Mouse (Mus musculus) liver, embryonic 11.5 days (tissue): ENCODE results near the gene Rem1. TPM values are rescaled to one million over a fixed set of nuclear protein-coding genes. Genes with fewer than 3 reads are reported as not detected.

Source experiments
- ATAC-seq: fragments of 200-750 bp; cut with Nextera tagmentation; replicated peaks from 2 replicates; pipeline ENCODE4 v1.8.0; 2017; ENCODE audit warnings: moderate number of reproducible peaks, mild to moderate bottlenecking, moderate TSS enrichment, moderate library complexity; ENCODE audit not compliant: low FRiP score
- DNase-seq: peaks from one replicate; pipeline ENCODE4 v3.0.0-alpha.2; 2017; ENCODE audit warnings: low spot score
- H3K27ac ChIP-seq: fragments of 300-500 bp; sonication (generic); 2 replicates; pipeline ENCODE4 v1.5.1; 2014; ENCODE audit warnings: mild to moderate bottlenecking, low read depth, low read length, control low read depth
- H3K27me3 ChIP-seq: fragments of 300-500 bp; sonication (generic); replicated peaks from 2 replicates; pipeline ENCODE4 v1.6.1; 2014; ENCODE audit warnings: low read length, mixed read lengths; ENCODE audit not compliant: control insufficient read depth, insufficient read depth
- H3K36me3 ChIP-seq: fragments of 300-500 bp; sonication (generic); 2 replicates; pipeline ENCODE4 v1.6.1; 2014; ENCODE audit warnings: mild to moderate bottlenecking, low read length, moderate library complexity, mixed read lengths; ENCODE audit not compliant: control insufficient read depth, insufficient read depth
- H3K4me1 ChIP-seq: fragments of 300-500 bp; sonication (generic); replicated peaks from 2 replicates; pipeline ENCODE4 v1.6.1; 2014; ENCODE audit warnings: low read length, mixed read lengths; ENCODE audit not compliant: control insufficient read depth, insufficient read depth
- H3K4me2 ChIP-seq: fragments of 300-500 bp; sonication (generic); 2 replicates; pipeline ENCODE4 v1.6.1; 2014; ENCODE audit warnings: mild to moderate bottlenecking, control low read depth, moderate library complexity
- H3K4me3 ChIP-seq: fragments of 300-500 bp; sonication (generic); 2 replicates; pipeline ENCODE4 v1.5.1; 2014; ENCODE audit warnings: low read depth, low read length, control low read depth
- H3K9ac ChIP-seq: fragments of 300-500 bp; sonication (generic); 2 replicates; pipeline ENCODE4 v1.6.1; 2014; ENCODE audit warnings: low read depth, low read length, control low read depth
- H3K9me3 ChIP-seq: fragments of 300-500 bp; sonication (generic); 2 replicates; pipeline ENCODE4 v1.6.1; 2016; ENCODE audit warnings: low read length, inconsistent platforms, mixed read lengths; ENCODE audit not compliant: control insufficient read depth
- WGBS: fragments of 180-500 bp; shearing (Covaris S2); extraction: QIAGEN DNeasy Blood & Tissue Kit; methylation state at CpG from one replicate; pipeline ENCODE4 v1.1.7; 2014; 5-methylcytosine and 5-hydroxymethylcytosine counted together
- polyA plus RNA-seq: library from polyadenylated mRNA; unstranded; fragments of >200 nt; fragmentation: Nextera tagmentation; extraction: Ambion mirVana; gene quantifications from 2 replicates; pipeline ENCODE4 v1.2.1, GENCODE M21; 2014

Gene Rem1
- polyA plus RNA-seq, 1 experiment from 2014 or later, result 1.6 TPM

- 0 out of 2 replicates have a peak overlapping the region, but pooled peaks have one; percentile 15 for H3K4me2 ChIP-seq
- DNase-seq, result peak; percentile 45
These were observed 9.7 kb downstream of the Rem1 start for GRCm38 (mm10) chr2:152636246-152637005.

GRCm38 (mm10) chr2:152637006-152637322 is 10.2 kb downstream of the Rem1 start:
- Histone ChIP-seq H3K36me3 (no peaks in the 10 kb centered on the region), H3K4me1 (no peaks in the 10 kb centered on the region), H3K4me2 (no peak overlapping the region), H3K4me3 (no peak overlapping the region), H3K27ac (no peak overlapping the region), H3K9ac (no peak overlapping the region), H3K27me3 (peaks cover 4% of the 10 kb centered on the region; the same call in 1 of the 2 replicates), H3K9me3 (no peaks in the 10 kb centered on the region)
- no peak for DNase-seq
- 74% methylated on average over 6 of the region's 6 CpGs for WGBS
- no peak for ATAC-seq

More at GRCm38 (mm10) chr2:152636246-152637005, 9.7 kb downstream of the Rem1 start:
- ATAC-seq, result peak; percentile 34
- 53% methylated on average over 23 of the region's 23 CpGs for WGBS
- no peaks in the 10 kb centered on the region for H3K4me1 ChIP-seq
- H3K9ac ChIP-seq, result no peak overlapping the region
- H3K27me3 ChIP-seq, result peaks cover 4% of the 10 kb centered on the region; the same call in 1 of the 2 replicates
- H3K9me3 ChIP-seq, result no peaks in the 10 kb centered on the region
- H3K27ac ChIP-seq, result peak overlapping the region; percentile 0; the same call in 1 of the 2 replicates
- H3K36me3 ChIP-seq, result no peaks in the 10 kb centered on the region
- H3K4me3 ChIP-seq, result no peak overlapping the region

- Histone ChIP-seq H3K9me3 (no peaks in the 10 kb centered on the region), H3K36me3 (no peaks in the 10 kb centered on the region), H3K27ac (no peak overlapping the region), H3K9ac (no peak overlapping the region), H3K4me2 (no peak overlapping the region), H3K4me3 (no peak overlapping the region), H3K4me1 (no peaks in the 10 kb centered on the region), H3K27me3 (peaks cover 4% of the 10 kb centered on the region; the same call in 1 of the 2 replicates)
- DNase-seq (no peak), ATAC-seq (no peak)
- WGBS, result 81% methylated on average over 4 of the region's 4 CpGs
These were observed 10.6 kb downstream of the Rem1 start for GRCm38 (mm10) chr2:152637381-152637780.

GRCm38 (mm10) chr2:152638865-152639264 is 12.1 kb downstream of the Rem1 start:
- ATAC-seq (no peak), DNase-seq (no peak)
- 64% methylated on average over 6 of the region's 6 CpGs for WGBS
- no peak overlapping the region for H3K4me3 ChIP-seq
- H3K4me1 ChIP-seq, result no peaks in the 10 kb centered on the region
- H3K9me3 ChIP-seq, result no peaks in the 10 kb centered on the region
- H3K27ac ChIP-seq, result no peak overlapping the region
- H3K27me3 ChIP-seq, result peaks cover 4% of the 10 kb centered on the region; the same call in 1 of the 2 replicates
- no peak overlapping the region for H3K4me2 ChIP-seq
- H3K36me3 ChIP-seq, result no peaks in the 10 kb centered on the region
- no peak overlapping the region for H3K9ac ChIP-seq

GRCm38 (mm10) chr2:152639406-152640113 is 12.8 kb downstream of the Rem1 start:
- Histone ChIP-seq H3K27me3 (peaks cover under 1% of the 10 kb centered on the region; the same call in 1 of the 2 replicates), H3K4me2 (no peak overlapping the region), H3K36me3 (no peaks in the 10 kb centered on the region), H3K4me3 (no peak overlapping the region), H3K9ac (no peak overlapping the region), H3K27ac (no peak overlapping the region), H3K9me3 (no peaks in the 10 kb centered on the region), H3K4me1 (no peaks in the 10 kb centered on the region)
- 36% methylated on average over 11 of the region's 11 CpGs for WGBS
- ATAC-seq (no peak), DNase-seq (no peak)

- ATAC-seq (no peak), DNase-seq (no peak)
- Histone ChIP-seq H3K27me3 (no peaks in the 10 kb centered on the region), H3K27ac (no peak overlapping the region), H3K9me3 (no peaks in the 10 kb centered on the region), H3K9ac (no peak overlapping the region), H3K4me1 (peaks cover 4% of the 10 kb centered on the region), H3K4me2 (no peak overlapping the region), H3K36me3 (no peaks in the 10 kb centered on the region), H3K4me3 (no peak overlapping the region)
- 57% methylated on average over 10 of the region's 10 CpGs for WGBS
These were observed 26.3 kb downstream of the Rem1 start for GRCm38 (mm10) chr2:152652901-152653620.

- H3K4me2 ChIP-seq, result no peak overlapping the region
- peaks cover 4% of the 10 kb centered on the region for H3K4me1 ChIP-seq
- H3K9ac ChIP-seq, result no peak overlapping the region
- no peak for DNase-seq
- H3K27ac ChIP-seq, result no peak overlapping the region
- 34% methylated on average over 14 of the region's 14 CpGs for WGBS
- H3K9me3 ChIP-seq, result no peaks in the 10 kb centered on the region
- ATAC-seq, result no peak; the same call in 1 of the 2 replicates
- H3K36me3 ChIP-seq, result no peaks in the 10 kb centered on the region
- no peaks in the 10 kb centered on the region for H3K27me3 ChIP-seq
- H3K4me3 ChIP-seq, result no peak overlapping the region
These were observed 27.3 kb downstream of the Rem1 start for GRCm38 (mm10) chr2:152653874-152654715.

- ATAC-seq (no peak), DNase-seq (no peak)
- Histone ChIP-seq H3K9me3 (no peaks in the 10 kb centered on the region), H3K27ac (no peak overlapping the region), H3K4me2 (no peak overlapping the region), H3K36me3 (no peaks in the 10 kb centered on the region), H3K4me1 (peaks cover 4% of the 10 kb centered on the region), H3K4me3 (no peak overlapping the region), H3K9ac (no peak overlapping the region), H3K27me3 (no peaks in the 10 kb centered on the region)
- 52% methylated on average over 10 of the region's 10 CpGs for WGBS
These were observed 30.6 kb downstream of the Rem1 start for GRCm38 (mm10) chr2:152657398-152657797.
